14 mouse cellular contexts compared by ENCODE assay signal in the genomic region with DNA sequence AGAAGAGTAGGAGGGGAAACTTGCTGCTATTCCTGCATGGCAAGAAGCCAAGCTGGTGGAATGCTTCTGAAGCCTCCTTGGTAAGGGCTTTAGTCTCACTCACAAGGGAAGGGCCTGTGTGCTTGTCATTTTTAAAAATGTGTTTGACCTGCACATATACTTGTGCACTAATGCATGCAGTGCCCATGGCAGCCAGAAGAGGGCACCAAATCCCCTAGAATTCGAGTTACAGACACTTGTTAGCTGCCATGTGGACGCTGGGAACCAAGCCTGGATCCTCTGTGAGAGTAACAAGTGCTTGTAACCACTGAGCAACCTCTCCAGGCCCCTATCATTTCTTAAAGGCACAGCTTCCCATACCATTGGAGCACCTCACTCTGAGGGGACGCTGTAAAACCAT.
DNase-seq lines count a peak whose midpoint lies in the region; TF ChIP-seq lines count a peak whose summit lies in the region.
"Had no signal": no experiment of that assay in that cellular context is flagged by ENCODE, and none has a peak within 500 bp of the region (broad histone marks: within the 10 kb centered on the region; RNA-seq: fewer than 3 reads in every experiment).

No protein-coding gene starts in this region.

- intact Hi-C loops in left cerebral cortex, adult 2 months (cut with DNase I), result no loop called here

- H3K27ac ChIP-seq in left cerebral cortex, adult 2 months, result no peak overlapping the region
- H3K27ac ChIP-seq: embryonic facial prominence, embryonic 15.5 days; limb, embryonic 15.5 days had no signal

- DNase-seq in adrenal gland, postnatal 10 days, result peak; percentile 13
- DNase-seq in adrenal gland, adult 18-20 months (ENCODE audit: low spot score in 2 of 2), result no peak
- no peak for DNase-seq in left cerebral cortex, adult 2 months (ENCODE audit: extremely low spot score in 1 of 2, low spot score in 2 of 2)
- no peak for DNase-seq in left cerebral cortex, adult 8-10 months (ENCODE audit: low spot score in 2 of 2)
- DNase-seq in A20 (ENCODE audit: low read depth, low spot score) (peak; percentile 4), ZHBTc4 (ENCODE audit: low read depth, low spot score) (peak; percentile 33)
- no peak for DNase-seq in right cerebral cortex, postnatal 14 days
- DNase-seq in layer of hippocampus, postnatal 10 days (ENCODE audit: low spot score in 2 of 2), result no peak
- DNase-seq: cerebellum, postnatal 25 days; kidney, adult 9 months; layer of hippocampus, adult 9-11 months had no signal

- H3K4me3 ChIP-seq in left cerebral cortex, adult 2 months, result no peak overlapping the region
- H3K4me3 ChIP-seq: embryonic facial prominence, embryonic 15.5 days; limb, embryonic 15.5 days; megakaryocyte, embryonic 14.5 days had no signal

- TF ChIP-seq CTCF in left cerebral cortex, adult 2 months (IDR thresholded peaks at IDR 0.05), result peak; percentile 41

Comparison
In these comparisons a context has a peak if more than half of its experiments do, and no peak if none do; other contexts are left out.
1. DNase-seq: peak in adrenal gland, postnatal 10 days (single experiment), A20 (single experiment) and ZHBTc4 (single experiment); none in adrenal gland, adult 18-20 months (0 of 2), left cerebral cortex, adult 2 months (0 of 2), left cerebral cortex, adult 8-10 months (0 of 2), right cerebral cortex, postnatal 14 days (single experiment) and layer of hippocampus, postnatal 10 days (0 of 2).